Mouse (Mus musculus): ENCODE data around the gene Tfb2m. TPM values are rescaled to one million over a fixed set of nuclear protein-coding genes. Genes with fewer than 3 reads are reported as not detected.
"Not testable (repeated sequence)": the region's sequence is repeated elsewhere in the genome, so short reads cannot be mapped to it uniquely, and the experiment has no call there.

Gene Tfb2m
- total RNA-seq (2014; rRNA removed; ENCODE audit: low replicate concordance): 15.9 and 20.4 TPM in 2 replicates
- 34.7 and 37.3 TPM in 2 replicates for polyA plus RNA-seq (2015; fragmentation: Nextera tagmentation; extraction: Ambion mirVana)

GRCm38 (mm10) chr1:179545768-179546550 lies at the start of gene Tfb2m, which contains the start of gene Cnst:
Gene Tfb2m, minus strand, starts transcription at chr1:179546267.
Gene Cnst, plus strand, starts transcription at chr1:179546370.
- H3K4me1 ChIP-seq (ENCODE audit: control insufficient read depth, insufficient read depth): peaks cover 25% of the 10 kb centered on the region
- peak within 1 kb of the TSS; percentile 92 for H3K4me3 ChIP-seq (ENCODE audit: low read depth, low read length)
- peak within 1 kb of the TSS; percentile 79 for H3K4me2 ChIP-seq (ENCODE audit: low read depth, low read length)
- peak within 1 kb of the TSS; percentile 93 for H3K27ac ChIP-seq (ENCODE audit: low read depth)
- peak within 1 kb of the TSS; percentile 78 for H3K9ac ChIP-seq (replicated peaks; ENCODE audit: low read depth, low read length)
- H3K36me3 ChIP-seq (replicated peaks; ENCODE audit: control insufficient read depth, insufficient read depth, low read length): peaks cover 14% of the 10 kb centered on the region; the same call in 1 of the 2 replicates
- DNase-seq (ENCODE audit: low spot score) (peak; percentile 99), ATAC-seq (ENCODE audit: insufficient read depth, low read depth) (peak; percentile 99)
- H3K27me3 ChIP-seq (ENCODE audit: control insufficient read depth, insufficient read depth, low read length); H3K9me3 ChIP-seq (replicated peaks; ENCODE audit: control insufficient read depth, low read length): not testable (repeated sequence)
- WGBS: under 1% methylated on average over 66 of the region's 69 CpGs

- no peak overlapping the region for H3K4me2 ChIP-seq (ENCODE audit: low read depth, low read length)
- TF ChIP-seq EP300 (IDR thresholded peaks at IDR 0.05; ENCODE audit: low read depth): no peak
- TF ChIP-seq CTCF (IDR thresholded peaks at IDR 0.05; ENCODE audit: low read depth): peak; percentile 45
- 78% methylated on average over 7 of the region's 7 CpGs for WGBS
- H3K27me3 ChIP-seq (ENCODE audit: control insufficient read depth, insufficient read depth, low read length): no peaks in the 10 kb centered on the region
- no peak overlapping the region for H3K4me3 ChIP-seq (ENCODE audit: low read depth, low read length)
- no peak for DNase-seq (ENCODE audit: low spot score)
- no peak for ATAC-seq (ENCODE audit: insufficient read depth, low read depth)
- H3K9ac ChIP-seq (replicated peaks; ENCODE audit: low read depth, low read length): no peak overlapping the region
- H3K36me3 ChIP-seq (replicated peaks; ENCODE audit: control insufficient read depth, insufficient read depth, low read length): peaks cover 15% of the 10 kb centered on the region
- peaks cover 10% of the 10 kb centered on the region for H3K4me1 ChIP-seq (ENCODE audit: control insufficient read depth, insufficient read depth)
- no peaks in the 10 kb centered on the region for H3K9me3 ChIP-seq (replicated peaks; ENCODE audit: control insufficient read depth, low read length)
- no peak overlapping the region for H3K27ac ChIP-seq (ENCODE audit: low read depth)
Measured at GRCm38 (mm10) chr1:179592972-179593371, 46.9 kb upstream of the Tfb2m start.

- no peak for DNase-seq (ENCODE audit: low spot score)
- peaks cover 17% of the 10 kb centered on the region for H3K4me1 ChIP-seq (ENCODE audit: control insufficient read depth, insufficient read depth)
- no peak for ATAC-seq (ENCODE audit: insufficient read depth, low read depth)
- TF ChIP-seq CTCF (IDR thresholded peaks at IDR 0.05; ENCODE audit: low read depth): no peak
- no peak for TF ChIP-seq EP300 (IDR thresholded peaks at IDR 0.05; ENCODE audit: low read depth)
- 95% methylated on average over 2 of the region's 2 CpGs for WGBS
- H3K36me3 ChIP-seq (replicated peaks; ENCODE audit: control insufficient read depth, insufficient read depth, low read length): peaks cover 15% of the 10 kb centered on the region
- H3K27me3 ChIP-seq (ENCODE audit: control insufficient read depth, insufficient read depth, low read length): no peaks in the 10 kb centered on the region
- H3K4me3 ChIP-seq (ENCODE audit: low read depth, low read length): no peak overlapping the region
- H3K9ac ChIP-seq (replicated peaks; ENCODE audit: low read depth, low read length): no peak overlapping the region
- no peak overlapping the region for H3K27ac ChIP-seq (ENCODE audit: low read depth)
- no peaks in the 10 kb centered on the region for H3K9me3 ChIP-seq (replicated peaks; ENCODE audit: control insufficient read depth, low read length)
- no peak overlapping the region for H3K4me2 ChIP-seq (ENCODE audit: low read depth, low read length)
Measured at GRCm38 (mm10) chr1:179592143-179592542, 46.1 kb upstream of the Tfb2m start.

- Histone ChIP-seq H3K27me3 (ENCODE audit: control insufficient read depth, insufficient read depth, low read length) (no peaks in the 10 kb centered on the region), H3K4me3 (ENCODE audit: low read depth, low read length) (no peak overlapping the region), H3K9me3 (replicated peaks; ENCODE audit: control insufficient read depth, low read length) (no peaks in the 10 kb centered on the region), H3K36me3 (replicated peaks; ENCODE audit: control insufficient read depth, insufficient read depth, low read length) (peaks cover 15% of the 10 kb centered on the region), H3K9ac (replicated peaks; ENCODE audit: low read depth, low read length) (no peak overlapping the region), H3K4me2 (ENCODE audit: low read depth, low read length) (no peak overlapping the region), H3K27ac (ENCODE audit: low read depth) (no peak overlapping the region), H3K4me1 (ENCODE audit: control insufficient read depth, insufficient read depth) (peaks cover 22% of the 10 kb centered on the region)
- TF ChIP-seq CTCF (IDR thresholded peaks at IDR 0.05; ENCODE audit: low read depth) (no peak), EP300 (IDR thresholded peaks at IDR 0.05; ENCODE audit: low read depth) (no peak)
- DNase-seq (ENCODE audit: low spot score) (no peak), ATAC-seq (ENCODE audit: insufficient read depth, low read depth) (no peak)
- WGBS: 57% methylated on average over 12 of the region's 12 CpGs
Measured at GRCm38 (mm10) chr1:179591639-179592038, 45.6 kb upstream of the Tfb2m start.

- ATAC-seq (ENCODE audit: insufficient read depth, low read depth) (no peak; the same call in 1 of the 2 replicates), DNase-seq (ENCODE audit: low spot score) (no peak)
- Histone ChIP-seq H3K4me1 (ENCODE audit: control insufficient read depth, insufficient read depth) (peaks cover 46% of the 10 kb centered on the region), H3K27ac (ENCODE audit: low read depth) (peak overlapping the region; percentile 79), H3K36me3 (replicated peaks; ENCODE audit: control insufficient read depth, insufficient read depth, low read length) (peaks cover 7% of the 10 kb centered on the region), H3K27me3 (ENCODE audit: control insufficient read depth, insufficient read depth, low read length) (no peaks in the 10 kb centered on the region), H3K4me3 (ENCODE audit: low read depth, low read length) (no peak overlapping the region), H3K9ac (replicated peaks; ENCODE audit: low read depth, low read length) (0 out of 2 replicates have a peak overlapping the region, but pooled peaks have one; percentile 11), H3K9me3 (replicated peaks; ENCODE audit: control insufficient read depth, low read length) (no peaks in the 10 kb centered on the region), H3K4me2 (ENCODE audit: low read depth, low read length) (peak overlapping the region; percentile 34; the same call in 1 of the 2 replicates)
- 46% methylated on average over 4 of the region's 4 CpGs for WGBS
- TF ChIP-seq CTCF (IDR thresholded peaks at IDR 0.05; ENCODE audit: low read depth) (no peak), EP300 (IDR thresholded peaks at IDR 0.05; ENCODE audit: low read depth) (no peak)
Measured at GRCm38 (mm10) chr1:179588230-179588629, 42.2 kb upstream of the Tfb2m start.

Data from heart, postnatal 0 days (tissue).